Mouse (Mus musculus) layer of hippocampus, postnatal 10 days (tissue): ENCODE results near the gene Htr2b. TPM values are rescaled to one million over a fixed set of nuclear protein-coding genes. Genes with fewer than 3 reads are reported as not detected.

Source experiments
- DNase-seq, 2 experiments: peaks; one replicate each; pipeline ENCODE4 v3.0.0; 2021; ENCODE audit warnings: low spot score in 2 of 2
- long read RNA-seq: library from polyadenylated mRNA; stranded (forward); transcript quantifications from one replicate; pipeline ENCODE4 v2.0.0, GENCODE M21; 2023
- total RNA-seq, 2 experiments: library from RNA; stranded (reverse); gene quantifications; 2 replicates each; pipeline ENCODE4 v1.2.3; 2021

Htr2b gene
- total RNA-seq = under 1 TPM in 1 of 2 experiments, not detected in 1; 0.16 TPM
- long read RNA-seq = 0 reads

- peak; percentile 16 to 31 for DNase-seq
Observed at GRCm38 (mm10) chr1:86111779-86112178, at the start of gene Htr2b. Gene Htr2b (minus strand): TSS chr1:86111970.

- DNase-seq = no peak
Observed at GRCm38 (mm10) chr1:86161061-86161460, 49.3 kb upstream of the Htr2b start.

GRCm38 (mm10) chr1:86160479-86160878, 48.7 kb upstream of the Htr2b start:
- no peak for DNase-seq

GRCm38 (mm10) chr1:86160059-86160458, 48.3 kb upstream of the Htr2b start:
- no peak for DNase-seq

- DNase-seq = no peak
Observed at GRCm38 (mm10) chr1:86156595-86156994, 44.8 kb upstream of the Htr2b start.

GRCm38 (mm10) chr1:86156075-86156474, 44.3 kb upstream of the Htr2b start:
- no peak for DNase-seq

- no peak for DNase-seq
Observed at GRCm38 (mm10) chr1:86154824-86155164, 43.0 kb upstream of the Htr2b start.

- DNase-seq = peak; percentile 90 to 93
Observed at GRCm38 (mm10) chr1:86154133-86154823, 42.5 kb upstream of the Htr2b start, which contains the start of gene Armc9. Gene Armc9 (plus strand): TSS chr1:86154780.

- DNase-seq = no peak
Observed at GRCm38 (mm10) chr1:86152618-86153017, 40.8 kb upstream of the Htr2b start.

- DNase-seq = no peak
Observed at GRCm38 (mm10) chr1:86151376-86151775, 39.6 kb upstream of the Htr2b start.

GRCm38 (mm10) chr1:86150929-86151328, 39.2 kb upstream of the Htr2b start:
- no peak for DNase-seq

GRCm38 (mm10) chr1:86148161-86148560, 36.4 kb upstream of the Htr2b start:
- no peak for DNase-seq

GRCm38 (mm10) chr1:86147557-86147956, 35.8 kb upstream of the Htr2b start:
- no peak for DNase-seq

- DNase-seq = no peak
Observed at GRCm38 (mm10) chr1:86146293-86146692, 34.5 kb upstream of the Htr2b start.

GRCm38 (mm10) chr1:86144001-86144944, 32.5 kb upstream of the Htr2b start:
- peak; percentile 17 to 30 for DNase-seq

GRCm38 (mm10) chr1:86143165-86143564, 31.4 kb upstream of the Htr2b start:
- DNase-seq = no peak

- no peak for DNase-seq
Observed at GRCm38 (mm10) chr1:86141081-86141480, 29.3 kb upstream of the Htr2b start.

- DNase-seq = no peak
Observed at GRCm38 (mm10) chr1:86135315-86135714, 23.5 kb upstream of the Htr2b start.

GRCm38 (mm10) chr1:86133337-86133736, 21.6 kb upstream of the Htr2b start, which contains the start of gene Gm21972:
Gene Gm21972 (plus strand): TSS chr1:86133637.
- no peak for DNase-seq

- no peak for DNase-seq
Observed at GRCm38 (mm10) chr1:86126036-86126435, 14.3 kb upstream of the Htr2b start.

- no peak for DNase-seq
Observed at GRCm38 (mm10) chr1:86119549-86119948, 7.8 kb upstream of the Htr2b start.

- DNase-seq = no peak
Observed at GRCm38 (mm10) chr1:86114141-86114540, 2.4 kb upstream of the Htr2b start.
